Mouse (Mus musculus) c-Kit-negative CD71-positive TER-119-positive erythroid progenitor cells, embryonic 14.5 days (primary cell): ENCODE results near the gene Xpnpep1.

ENCODE experiments used
- DNase-seq: peaks from one replicate; pipeline ENCODE4 v3.0.0-alpha.2; 2013; ENCODE audit warnings: low read depth, low spot score

Gene Xpnpep1

GRCm38 (mm10) chr19:53032647-53033046, 7.4 kb downstream of the Xpnpep1 start:
- DNase-seq = no peak

- DNase-seq = no peak
These were observed 8.1 kb downstream of the Xpnpep1 start for GRCm38 (mm10) chr19:53031957-53032371.

GRCm38 (mm10) chr19:53030279-53030678, 9.7 kb downstream of the Xpnpep1 start:
- no peak for DNase-seq

GRCm38 (mm10) chr19:53029686-53030085, 10.3 kb downstream of the Xpnpep1 start:
- no peak for DNase-seq

GRCm38 (mm10) chr19:53029045-53029444, 11.0 kb downstream of the Xpnpep1 start:
- no peak for DNase-seq

- no peak for DNase-seq
These were observed 11.8 kb downstream of the Xpnpep1 start for GRCm38 (mm10) chr19:53028216-53028615.

GRCm38 (mm10) chr19:53023189-53023588, 16.8 kb downstream of the Xpnpep1 start:
- DNase-seq = no peak

- no peak for DNase-seq
These were observed 17.9 kb downstream of the Xpnpep1 start for GRCm38 (mm10) chr19:53022037-53022614.

- DNase-seq = no peak
These were observed 18.5 kb downstream of the Xpnpep1 start for GRCm38 (mm10) chr19:53021537-53021936.

GRCm38 (mm10) chr19:53019716-53020463, 20.1 kb downstream of the Xpnpep1 start:
- DNase-seq = peak; percentile 41

- no peak for DNase-seq
These were observed 22.1 kb downstream of the Xpnpep1 start for GRCm38 (mm10) chr19:53017954-53018353.

GRCm38 (mm10) chr19:53017248-53017647, 22.8 kb downstream of the Xpnpep1 start:
- no peak for DNase-seq

- DNase-seq = no peak
These were observed 24.9 kb downstream of the Xpnpep1 start for GRCm38 (mm10) chr19:53014910-53015710.

GRCm38 (mm10) chr19:53013744-53014143, 26.3 kb downstream of the Xpnpep1 start:
- DNase-seq = no peak

GRCm38 (mm10) chr19:53013341-53013740, 26.7 kb downstream of the Xpnpep1 start:
- DNase-seq = no peak

- no peak for DNase-seq
These were observed 29.1 kb downstream of the Xpnpep1 start for GRCm38 (mm10) chr19:53010941-53011340.

- no peak for DNase-seq
These were observed 31.1 kb downstream of the Xpnpep1 start for GRCm38 (mm10) chr19:53008921-53009320.

- no peak for DNase-seq
These were observed 31.9 kb downstream of the Xpnpep1 start for GRCm38 (mm10) chr19:53008020-53008705.

- DNase-seq = no peak
These were observed 34.0 kb downstream of the Xpnpep1 start for GRCm38 (mm10) chr19:53005978-53006377.

GRCm38 (mm10) chr19:53003554-53004365, 36.3 kb downstream of the Xpnpep1 start:
- peak; percentile 50 for DNase-seq
